Mouse (Mus musculus) kidney, postnatal 0 days (tissue): ENCODE data around the gene Serbp1. TPM values are rescaled to one million over a fixed set of nuclear protein-coding genes. Genes with fewer than 3 reads are reported as not detected.

Experiments
- ATAC-seq: fragments of 200-750 bp; cut with Nextera tagmentation; replicated peaks from 2 replicates; pipeline ENCODE4 v1.8.0; 2017; ENCODE audit warnings: low read depth, moderate number of reproducible peaks, moderate TSS enrichment, moderate library complexity; ENCODE audit not compliant: low FRiP score
- DNase-seq: peaks from one replicate; pipeline ENCODE4 v3.0.0-alpha.2; 2016; ENCODE audit warnings: low spot score
- H3K27ac ChIP-seq: fragments of 300-500 bp; sonication (generic); 2 replicates; pipeline ENCODE4 v1.5.1; 2014; ENCODE audit warnings: mild to moderate bottlenecking
- H3K27me3 ChIP-seq: fragments of 300-500 bp; sonication (generic); 2 replicates; pipeline ENCODE4 v1.6.1; 2014; ENCODE audit warnings: low read length, mixed read lengths; ENCODE audit not compliant: insufficient read depth
- H3K36me3 ChIP-seq: fragments of 300-500 bp; sonication (generic); 2 replicates; pipeline ENCODE4 v1.6.1; 2014; ENCODE audit warnings: low read length, mixed read lengths; ENCODE audit not compliant: insufficient read depth
- H3K4me1 ChIP-seq: fragments of 300-500 bp; sonication (generic); replicated peaks from 2 replicates; pipeline ENCODE4 v1.6.1; 2014; ENCODE audit warnings: antibody characterized with exemption, low read length, mixed read lengths; ENCODE audit not compliant: insufficient read depth
- H3K4me2 ChIP-seq: fragments of 300-500 bp; sonication (generic); 2 replicates; pipeline ENCODE4 v1.6.1; 2014; ENCODE audit warnings: mild to moderate bottlenecking, low read length, moderate library complexity, mixed read lengths
- H3K4me3 ChIP-seq: fragments of 300-500 bp; sonication (generic); replicated peaks from 2 replicates; pipeline ENCODE4 v1.5.1; 2014; ENCODE audit warnings: low read depth, low read length
- H3K9ac ChIP-seq: fragments of 300-500 bp; sonication (generic); 2 replicates; pipeline ENCODE4 v1.6.1; 2014; ENCODE audit warnings: low read depth, low read length
- H3K9me3 ChIP-seq: fragments of 300-500 bp; sonication (generic); replicated peaks from 2 replicates; pipeline ENCODE4 v1.6.1; 2016; ENCODE audit warnings: low read length, inconsistent platforms, mixed read lengths
- CTCF ChIP-seq: IDR thresholded peaks from 2 replicates; pipeline ENCODE4 v1.5.1; 2016; ENCODE audit warnings: antibody characterized with exemption, low read depth, mild to moderate bottlenecking, moderate library complexity
- WGBS: fragments of 180-500 bp; shearing (Covaris S2); extraction: QIAGEN DNeasy Blood & Tissue Kit; methylation state at CpG from one replicate; pipeline ENCODE4 v1.1.7; 2014; 5-methylcytosine and 5-hydroxymethylcytosine counted together
- polyA plus RNA-seq: library from polyadenylated mRNA; unstranded; fragments of >200 nt; fragmentation: Nextera tagmentation; extraction: Ambion mirVana; gene quantifications from 2 replicates; pipeline ENCODE4 v1.2.1, GENCODE M21; 2015

The Serbp1 gene
- polyA plus RNA-seq, 1 experiment from 2014 or later: 371 TPM

DNA sequence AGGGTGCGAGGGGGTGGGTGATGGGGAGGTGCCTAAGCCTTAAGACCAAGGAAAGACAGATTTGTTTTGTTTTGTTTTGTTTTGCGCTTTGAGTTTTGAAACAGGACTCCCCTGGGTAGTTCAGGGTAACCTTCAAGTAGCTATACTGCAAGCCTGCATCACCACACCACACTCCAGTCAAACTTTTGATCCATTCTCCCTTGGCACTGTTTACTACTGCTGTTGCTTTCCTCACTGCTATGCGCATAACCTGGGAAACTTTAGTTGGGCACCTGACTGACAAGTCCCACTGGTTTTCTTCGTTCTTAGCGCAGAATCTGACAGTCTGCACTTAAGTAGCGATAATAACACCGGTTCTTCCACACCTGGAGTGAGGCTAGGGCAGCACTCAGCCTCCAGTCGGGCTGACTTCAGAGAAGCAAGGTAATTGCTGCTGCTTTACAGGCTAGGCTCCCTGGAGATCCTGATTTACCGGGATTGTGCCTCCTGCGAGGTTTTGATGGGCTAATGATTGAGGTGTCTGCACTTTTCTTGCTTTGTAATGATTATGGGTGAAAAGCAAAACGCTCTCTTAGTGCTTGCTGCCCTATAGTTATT, 8.0 kb upstream of the Serbp1 start:
- Histone ChIP-seq H3K36me3 (no peaks in the 10 kb centered on the region), H3K9ac (no peak overlapping the region), H3K4me2 (no peak overlapping the region), H3K9me3 (no peaks in the 10 kb centered on the region), H3K4me3 (no peak overlapping the region), H3K4me1 (no peaks in the 10 kb centered on the region), H3K27ac (no peak overlapping the region), H3K27me3 (no peaks in the 10 kb centered on the region)
- no peak for DNase-seq
- WGBS: 7% methylated on average over 11 of the region's 11 CpGs
- no peak for TF ChIP-seq CTCF
- no peak for ATAC-seq

DNA sequence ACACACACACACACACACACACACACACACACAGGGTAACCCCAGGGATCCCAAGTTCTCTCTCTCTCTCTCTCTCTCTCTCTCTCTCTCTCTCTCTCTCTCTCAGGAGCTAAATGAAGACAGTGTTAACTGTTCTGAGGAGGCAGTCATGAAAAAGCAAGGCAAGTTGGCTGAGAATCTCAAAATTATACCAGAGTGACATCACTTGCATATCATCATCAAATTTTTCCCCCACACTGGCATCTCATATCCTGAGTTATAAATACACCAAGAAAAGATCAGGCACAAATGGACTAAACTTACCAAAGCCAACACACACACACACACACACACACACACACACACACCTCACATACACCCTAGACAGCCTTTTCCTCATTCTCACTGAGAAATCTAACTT, 7.0 kb upstream of the Serbp1 start:
- DNase-seq (no peak), ATAC-seq (no peak)
- no peaks in the 10 kb centered on the region for H3K36me3 ChIP-seq
- TF ChIP-seq CTCF: no peak
- H3K4me3 ChIP-seq: no peak overlapping the region
- H3K9me3 ChIP-seq: no peaks in the 10 kb centered on the region
- no peak overlapping the region for H3K27ac ChIP-seq
- no peaks in the 10 kb centered on the region for H3K27me3 ChIP-seq
- no peak overlapping the region for H3K4me2 ChIP-seq
- no peaks in the 10 kb centered on the region for H3K4me1 ChIP-seq
- H3K9ac ChIP-seq: no peak overlapping the region

DNA sequence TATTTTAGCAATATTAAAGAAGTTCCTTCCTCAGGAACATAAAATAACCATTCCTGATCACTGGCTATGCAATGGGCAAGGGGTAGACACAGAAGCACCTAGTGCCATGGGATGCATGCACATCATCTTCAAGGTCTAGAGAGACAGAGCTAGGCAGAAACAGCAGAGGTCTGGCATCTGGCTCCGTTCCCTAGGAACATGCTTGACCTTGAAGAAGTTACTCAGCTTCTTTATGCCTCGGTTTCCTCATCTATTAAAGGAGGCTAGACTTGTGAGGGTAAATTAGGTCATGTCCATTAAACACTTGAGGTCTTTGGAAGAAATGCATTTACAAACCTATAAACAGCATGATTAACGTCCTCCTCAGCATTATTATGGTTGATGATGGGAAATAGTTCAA, 2.3 kb upstream of the Serbp1 start:
- Histone ChIP-seq H3K4me3 (no peak overlapping the region), H3K27ac (no peak overlapping the region), H3K4me2 (no peak overlapping the region), H3K4me1 (no peaks in the 10 kb centered on the region), H3K9ac (no peak overlapping the region), H3K27me3 (no peaks in the 10 kb centered on the region), H3K36me3 (no peaks in the 10 kb centered on the region), H3K9me3 (no peaks in the 10 kb centered on the region)
- ATAC-seq (no peak), DNase-seq (no peak)
- TF ChIP-seq CTCF: no peak
- WGBS: 83% methylated on average over 3 of the region's 3 CpGs

DNA sequence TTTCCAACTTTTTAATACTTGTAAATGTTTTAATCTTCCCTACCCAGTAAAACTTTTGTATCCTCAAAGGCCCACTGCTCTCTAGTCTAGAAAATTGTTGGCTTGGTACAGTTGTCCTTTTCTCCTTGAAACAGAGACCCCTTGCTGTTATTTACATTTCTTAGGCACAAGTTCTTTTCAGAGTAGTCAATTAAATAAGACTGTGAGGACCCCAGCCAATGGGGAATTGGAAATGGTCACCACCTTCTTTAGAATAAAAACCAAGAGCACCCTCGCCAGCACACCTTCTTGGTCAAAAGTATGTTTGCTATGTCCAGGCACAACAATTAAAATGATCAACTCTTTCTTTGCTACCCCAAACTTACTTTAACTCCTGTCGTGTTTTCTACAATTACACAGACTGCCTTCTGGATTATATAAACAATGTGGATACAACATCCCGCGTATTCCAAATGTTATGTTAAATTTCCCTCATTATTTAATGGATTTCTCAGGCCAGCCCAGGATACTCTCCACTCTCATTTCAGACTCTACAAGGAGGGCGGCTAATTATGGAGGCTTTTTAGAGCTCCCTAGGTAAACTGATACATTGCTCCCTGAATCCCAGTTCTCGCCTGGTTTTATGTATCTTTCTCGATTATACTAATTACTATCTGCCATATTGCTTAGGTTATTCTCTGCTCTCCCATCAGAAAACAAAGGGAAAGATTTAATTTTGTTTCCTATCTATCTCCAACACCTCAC, 1.3 kb upstream of the Serbp1 start:
- no peak overlapping the region for H3K9ac ChIP-seq
- no peaks in the 10 kb centered on the region for H3K4me1 ChIP-seq
- ATAC-seq (no peak), DNase-seq (no peak)
- no peaks in the 10 kb centered on the region for H3K27me3 ChIP-seq
- H3K27ac ChIP-seq: no peak overlapping the region
- no peaks in the 10 kb centered on the region for H3K36me3 ChIP-seq
- H3K4me2 ChIP-seq: no peak overlapping the region
- H3K4me3 ChIP-seq: no peak overlapping the region
- H3K9me3 ChIP-seq: no peaks in the 10 kb centered on the region
- TF ChIP-seq CTCF: no peak
- WGBS: 70% methylated on average over 7 of the region's 7 CpGs

DNA sequence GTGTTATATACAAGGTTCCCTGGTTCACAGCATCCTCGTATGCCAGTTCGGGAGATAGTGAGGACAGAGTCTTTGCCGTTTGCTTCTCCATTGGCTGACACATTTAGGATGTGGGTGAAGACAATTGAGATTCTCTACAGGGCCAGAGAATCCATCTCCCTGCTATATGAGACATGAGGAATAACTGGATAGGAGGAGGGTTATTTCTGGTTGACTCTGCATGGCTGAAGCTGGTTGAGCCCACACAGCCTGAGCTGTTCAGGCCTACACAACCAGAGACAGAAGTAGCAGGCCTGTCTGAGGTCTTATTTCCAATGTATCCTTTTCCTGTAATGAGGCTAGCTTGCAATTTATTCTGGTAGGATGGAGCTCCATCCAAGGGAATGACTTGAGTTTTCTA, 3.3 kb downstream of the Serbp1 start:
- Histone ChIP-seq H3K27me3 (no peaks in the 10 kb centered on the region), H3K27ac (no peak overlapping the region), H3K9me3 (no peaks in the 10 kb centered on the region), H3K4me3 (no peak overlapping the region), H3K4me2 (no peak overlapping the region), H3K4me1 (no peaks in the 10 kb centered on the region), H3K36me3 (no peaks in the 10 kb centered on the region), H3K9ac (no peak overlapping the region)
- WGBS: 100% methylated on average over 3 of the region's 3 CpGs
- ATAC-seq (no peak), DNase-seq (no peak)
- no peak for TF ChIP-seq CTCF

DNA sequence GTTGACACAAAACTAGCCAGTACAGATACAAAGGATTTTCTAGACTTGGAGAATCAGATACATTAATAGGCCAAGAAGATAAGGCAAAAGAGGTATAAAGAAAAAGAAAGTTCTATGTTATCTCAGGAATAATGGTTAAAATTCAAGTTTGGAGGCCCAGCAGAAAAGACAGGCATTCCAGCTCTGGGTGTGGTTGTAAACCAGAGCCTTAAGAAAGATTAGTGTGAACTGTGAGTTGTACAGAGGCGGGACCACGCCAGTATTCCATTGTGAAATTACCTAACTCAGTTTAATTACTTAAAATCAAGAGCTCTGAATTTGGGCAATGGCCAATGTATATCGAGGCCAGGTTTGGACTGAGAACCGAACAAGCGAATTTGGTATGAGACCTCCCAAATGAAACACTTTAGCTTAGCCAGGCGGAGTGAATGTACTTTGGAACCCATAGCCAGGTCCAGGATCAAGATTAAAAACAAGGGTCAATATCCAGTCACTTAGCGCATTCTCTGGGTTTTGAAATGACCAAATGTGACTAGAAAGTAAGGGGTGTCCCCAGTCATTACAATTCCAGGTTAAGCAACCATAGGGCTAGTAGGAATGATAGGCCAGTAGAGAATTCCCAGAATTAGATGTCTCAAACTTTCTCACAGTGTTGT, 5.9 kb downstream of the Serbp1 start:
- WGBS: 93% methylated on average over 7 of the region's 7 CpGs
- H3K4me2 ChIP-seq: no peak overlapping the region
- no peak for ATAC-seq
- TF ChIP-seq CTCF: no peak
- H3K27ac ChIP-seq: no peak overlapping the region
- H3K36me3 ChIP-seq: no peaks in the 10 kb centered on the region
- no peaks in the 10 kb centered on the region for H3K27me3 ChIP-seq
- DNase-seq: no peak
- H3K9ac ChIP-seq: no peak overlapping the region
- H3K9me3 ChIP-seq: no peaks in the 10 kb centered on the region
- H3K4me1 ChIP-seq: no peaks in the 10 kb centered on the region
- H3K4me3 ChIP-seq: no peak overlapping the region
